Mouse (Mus musculus) embryo, embryonic 11 days (tissue): Measurements from ENCODE around the gene Lipc.

Source experiments
- DNase-seq: peaks from one replicate; pipeline ENCODE4 v3.0.0-alpha.2; 2015

Gene Lipc

DNA sequence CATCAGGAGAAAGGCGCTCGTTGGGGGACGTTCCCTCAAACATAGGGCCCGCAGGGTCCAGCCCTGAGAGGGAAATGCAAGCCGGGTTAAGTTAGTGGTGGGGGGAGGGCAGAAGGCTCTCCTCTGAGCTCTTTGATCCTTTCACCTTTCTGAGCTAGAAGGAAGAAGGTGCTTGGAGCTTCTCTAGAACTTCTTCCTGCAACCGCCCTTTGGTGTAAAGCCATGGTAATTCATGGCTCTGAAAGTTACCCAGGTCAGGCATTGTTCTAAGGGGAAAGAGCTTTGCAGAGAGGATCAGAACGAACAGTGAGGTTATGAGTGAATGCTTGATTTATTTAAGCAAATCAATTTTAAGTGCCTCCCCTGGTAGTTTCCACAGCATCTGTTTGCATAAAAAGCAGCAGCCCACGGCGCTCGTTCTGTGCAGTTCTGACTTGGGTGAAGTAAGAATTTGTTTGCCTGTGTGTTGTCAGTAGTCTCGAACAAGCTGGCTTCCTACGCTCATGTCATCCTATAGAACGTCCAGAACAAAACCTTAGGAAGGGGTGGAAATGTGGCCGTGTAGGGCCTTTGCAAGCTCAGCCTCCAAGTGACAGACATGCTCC, 135.2 kb downstream of the Lipc start:
- no peak for DNase-seq

DNA sequence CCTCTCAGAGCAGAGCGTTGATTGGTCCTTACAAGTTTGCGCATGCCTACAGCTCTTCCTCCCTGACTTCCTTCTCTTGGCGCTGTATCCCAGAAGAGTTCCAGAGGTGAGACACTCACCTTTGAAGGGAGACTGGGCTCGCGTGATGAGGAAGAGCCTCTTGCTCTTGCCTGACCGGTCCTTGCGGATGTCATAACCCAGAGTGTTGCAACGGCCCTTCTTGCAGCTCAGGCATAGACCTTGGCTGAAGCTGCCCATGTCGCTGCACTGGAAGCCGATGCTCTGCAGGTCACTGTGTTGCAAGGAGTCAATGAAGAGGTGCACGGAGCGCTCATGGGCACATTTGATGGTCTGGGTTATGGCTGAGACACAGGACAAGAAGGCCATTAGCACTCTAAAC, 139.5 kb downstream of the Lipc start:
- no peak for DNase-seq

DNA sequence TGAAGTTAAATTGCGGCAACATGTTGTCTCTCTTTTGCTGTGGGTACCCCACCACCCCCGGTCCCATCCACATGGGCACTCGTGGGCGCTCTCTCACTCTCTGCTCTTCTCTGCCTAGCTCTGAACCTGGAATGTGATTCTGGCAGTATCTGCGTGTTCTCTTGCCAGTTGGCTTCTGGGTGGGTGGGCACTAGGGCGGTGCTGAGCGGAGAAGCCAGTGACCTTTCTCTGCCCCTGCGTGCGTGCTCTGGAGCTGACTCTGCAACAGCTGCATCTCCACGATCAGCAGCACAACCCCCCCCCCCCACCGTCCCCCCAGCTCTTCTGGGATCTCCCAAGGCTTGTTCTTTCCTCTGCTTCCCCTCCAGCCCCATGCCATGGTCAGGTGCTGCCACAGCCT, 144.3 kb downstream of the Lipc start:
- no peak for DNase-seq

DNA sequence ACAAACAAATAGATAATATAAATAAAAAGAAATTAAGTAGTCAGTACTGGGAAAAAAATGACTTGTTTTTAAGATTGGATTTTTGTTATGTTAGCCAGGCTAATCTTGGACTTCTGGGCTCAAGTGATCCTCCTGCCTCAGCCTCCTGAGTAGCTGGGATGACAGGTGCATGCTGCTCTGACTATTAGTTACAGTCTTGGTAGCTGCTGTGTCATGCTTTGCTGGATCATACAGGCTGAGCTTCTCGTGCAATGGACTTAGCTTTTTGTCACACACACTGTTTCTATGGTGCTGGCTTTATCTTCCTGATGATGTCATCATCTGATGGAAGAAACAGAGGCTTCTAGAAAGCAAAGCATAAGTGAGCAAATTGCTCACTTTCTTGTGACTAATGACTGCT, 146.0 kb downstream of the Lipc start:
- no peak for DNase-seq

DNA sequence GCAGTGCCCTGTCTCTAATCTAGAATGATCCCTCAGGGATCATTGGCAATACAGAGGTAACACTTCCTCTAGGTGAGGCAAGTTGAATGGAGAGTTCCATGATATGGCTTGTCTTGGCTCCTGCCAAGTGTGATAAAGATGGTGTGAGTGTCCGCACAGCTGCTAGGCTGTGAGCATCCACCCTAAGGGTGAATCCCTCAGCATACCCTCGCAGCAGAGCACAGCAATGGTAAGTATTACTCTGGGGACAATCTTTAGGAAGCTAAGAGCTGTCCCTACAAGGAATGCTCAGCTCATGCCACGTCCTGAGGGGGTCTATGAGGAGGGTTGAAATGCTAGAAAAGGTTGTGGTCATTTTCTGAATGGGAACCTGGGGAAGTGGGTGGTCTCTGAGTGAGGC, 149.2 kb downstream of the Lipc start:
- no peak for DNase-seq

DNA sequence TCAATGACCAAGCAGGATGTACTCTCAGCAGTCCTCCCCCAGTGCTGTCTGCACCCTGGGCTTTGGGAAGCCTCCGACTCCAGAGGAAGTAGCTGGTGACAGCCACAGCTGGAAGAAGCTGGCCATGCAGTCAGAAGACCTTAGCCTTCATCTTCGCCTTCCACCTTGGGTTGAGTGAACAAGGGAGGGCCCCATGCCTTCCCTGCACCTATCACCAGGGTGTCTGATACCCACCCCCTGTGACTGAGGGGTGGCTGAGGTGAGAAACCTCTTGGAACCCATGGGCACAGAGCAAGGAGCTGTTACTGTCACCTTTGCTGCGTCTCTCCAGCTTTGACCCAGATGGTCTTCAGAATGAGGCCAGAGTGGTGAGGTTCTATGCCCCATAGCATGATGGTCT, 150.3 kb downstream of the Lipc start:
- DNase-seq: no peak

DNA sequence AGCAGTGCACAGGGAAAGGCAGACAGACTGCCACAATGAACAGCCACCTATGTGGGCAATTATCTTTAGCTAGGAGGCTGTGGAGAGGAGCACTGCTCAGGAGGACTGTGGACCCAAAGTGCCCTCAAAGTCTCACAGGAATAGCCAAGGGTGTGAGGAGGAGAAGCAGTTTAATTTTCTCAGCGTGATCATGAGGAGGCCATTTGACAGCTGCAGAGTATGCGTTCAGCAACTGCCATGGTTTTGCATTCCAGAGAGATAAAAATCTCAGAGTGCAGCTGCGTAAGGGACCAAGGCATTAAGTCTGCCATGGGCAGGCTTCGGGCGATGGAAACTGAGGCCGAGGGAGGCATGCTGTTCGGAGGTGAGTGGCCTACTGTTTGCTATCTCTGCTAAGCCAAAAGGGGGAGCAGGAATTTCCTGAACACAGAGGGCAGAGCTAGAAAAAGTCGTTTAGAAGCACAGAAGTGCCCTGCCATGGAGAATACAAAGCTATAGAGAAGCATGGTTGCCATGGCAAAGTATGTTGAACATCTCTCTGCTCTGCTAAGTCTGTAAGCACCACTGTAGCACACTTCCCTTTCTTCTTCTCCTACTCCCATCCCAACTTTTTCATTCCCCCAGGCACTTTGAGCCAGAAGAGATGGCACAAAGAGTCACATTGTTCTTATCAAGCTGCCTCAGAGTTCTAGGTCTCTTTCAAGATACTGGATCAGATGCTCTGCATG, 151.3 kb downstream of the Lipc start:
- DNase-seq: no peak

DNA sequence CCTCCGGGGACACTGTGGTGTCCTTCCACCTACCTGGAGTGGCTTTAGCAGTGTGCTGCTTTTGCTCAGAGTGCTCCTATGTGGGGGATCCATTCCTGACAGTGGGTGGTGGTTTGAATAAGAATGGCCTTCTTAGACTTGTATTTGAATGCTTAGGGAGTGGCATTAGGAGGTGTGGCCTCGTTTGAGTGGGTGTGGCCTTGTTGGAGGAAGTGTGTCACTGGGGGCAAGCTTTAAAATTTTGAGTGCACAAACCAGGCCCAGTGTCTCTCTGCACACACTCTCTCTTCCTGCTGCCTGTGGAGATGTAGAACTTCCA, 156.6 kb downstream of the Lipc start:
- no peak for DNase-seq

DNA sequence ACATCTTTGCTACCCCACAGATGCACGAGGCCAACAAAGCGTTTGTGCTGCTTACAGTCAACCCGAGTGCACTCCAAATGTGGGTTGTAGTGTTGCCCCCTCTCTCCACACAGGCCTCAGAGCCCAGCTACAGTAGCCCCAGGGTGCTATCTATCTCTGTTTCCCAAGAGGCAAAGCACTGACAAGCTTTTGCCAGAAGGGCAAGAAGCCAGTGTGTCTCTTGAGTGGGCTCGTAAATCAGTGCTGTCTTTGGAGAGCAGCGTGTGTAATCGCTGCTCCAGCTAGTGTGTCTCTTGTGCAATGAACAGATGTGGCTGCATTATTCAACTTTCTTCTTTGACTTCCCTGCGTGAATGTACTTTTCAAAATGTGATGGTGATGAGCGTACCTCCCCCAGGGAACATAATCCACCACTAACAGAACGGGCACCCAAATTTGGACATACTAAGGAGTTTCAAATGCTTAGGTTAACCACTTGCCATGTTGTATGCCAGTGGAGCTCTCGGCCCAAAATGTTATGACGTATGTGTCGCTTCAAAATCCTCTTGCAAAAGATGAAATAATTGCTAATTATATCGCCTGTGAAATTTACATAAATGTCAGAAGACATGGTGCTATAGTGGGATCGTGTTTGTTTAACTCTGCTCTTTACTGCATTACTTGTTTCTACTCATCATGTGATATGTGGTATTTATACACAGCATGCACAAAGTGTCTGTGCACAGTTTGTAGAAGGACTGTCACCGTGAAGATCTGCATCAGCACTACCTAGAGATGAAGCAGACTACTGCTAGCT, 157.2 kb downstream of the Lipc start:
- DNase-seq: no peak

DNA sequence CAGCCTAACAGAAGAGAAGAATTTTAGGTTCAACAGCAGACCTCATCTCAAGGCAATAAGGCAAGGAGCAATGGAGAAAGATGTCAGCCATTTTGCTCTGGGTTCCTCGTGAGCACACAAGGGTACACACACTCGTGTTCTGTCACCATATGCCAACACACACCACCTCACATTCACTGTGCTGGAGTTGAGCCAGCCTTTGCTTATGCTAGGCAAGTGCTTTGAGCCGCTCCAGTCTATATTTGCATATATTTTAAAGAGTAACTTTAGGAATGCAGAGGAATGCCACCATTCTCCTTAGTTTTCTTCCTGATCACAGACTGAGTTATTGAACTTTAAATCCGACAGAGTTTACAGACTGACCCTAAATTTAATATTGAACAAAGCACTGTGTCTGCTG, 161.4 kb downstream of the Lipc start:
- no peak for DNase-seq

DNA sequence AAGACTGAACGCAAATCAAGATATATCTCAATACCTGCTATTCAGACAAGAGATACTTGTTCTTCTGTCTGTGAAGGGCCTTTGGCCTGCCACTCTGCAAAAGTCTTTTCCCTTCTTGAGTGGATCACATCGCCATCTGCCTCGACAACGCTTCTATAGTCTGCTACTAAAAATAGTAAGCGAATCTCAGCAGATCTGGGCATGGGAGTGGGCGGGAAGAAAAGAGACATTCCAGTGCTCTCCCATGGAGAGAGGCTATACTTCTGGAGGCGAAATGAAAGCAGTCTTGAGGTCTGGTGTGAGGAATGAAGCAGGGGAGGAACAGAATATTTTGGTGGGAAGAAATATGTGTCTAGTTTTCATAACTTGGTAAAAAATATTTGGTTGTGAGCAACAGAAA, 163.3 kb downstream of the Lipc start:
- DNase-seq: no peak

DNA sequence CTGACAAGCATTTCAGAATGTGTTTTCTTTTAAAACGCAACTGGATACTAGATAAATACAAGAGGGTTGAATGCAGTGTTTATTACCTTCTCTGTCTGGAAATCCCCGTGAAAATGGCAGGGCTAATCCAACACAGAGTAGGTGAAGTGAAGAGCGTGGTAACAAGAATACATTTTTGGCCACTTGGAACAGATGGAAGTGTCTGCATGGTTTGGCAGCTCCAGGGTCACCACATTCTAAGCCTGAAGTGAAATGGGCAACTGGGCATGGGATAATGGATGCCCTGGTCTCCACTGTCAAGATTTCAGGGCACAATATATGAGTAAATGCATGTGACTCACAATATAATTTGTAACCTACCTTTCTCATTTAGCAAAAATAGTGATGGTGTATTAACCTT, 169.8 kb downstream of the Lipc start:
- DNase-seq: no peak

DNA sequence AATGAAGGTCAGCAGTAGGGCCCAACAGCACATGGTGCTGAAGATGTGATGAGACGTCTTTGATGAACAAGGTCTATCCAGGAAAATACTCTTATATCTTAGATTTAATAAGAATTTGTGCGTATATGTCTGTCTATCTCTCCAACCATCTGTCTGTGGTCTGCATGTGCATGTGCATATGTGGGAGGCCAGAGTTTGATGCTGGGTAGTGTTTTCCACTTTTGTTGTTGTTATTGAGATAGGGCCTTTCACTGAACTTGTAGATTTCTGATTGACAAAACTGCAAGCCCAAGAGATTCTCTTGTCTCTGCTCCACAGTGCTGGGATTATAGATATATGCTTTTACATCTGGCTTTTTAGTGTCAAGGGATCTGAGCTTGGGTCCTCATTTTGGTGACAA, 176.5 kb downstream of the Lipc start:
- DNase-seq: no peak

DNA sequence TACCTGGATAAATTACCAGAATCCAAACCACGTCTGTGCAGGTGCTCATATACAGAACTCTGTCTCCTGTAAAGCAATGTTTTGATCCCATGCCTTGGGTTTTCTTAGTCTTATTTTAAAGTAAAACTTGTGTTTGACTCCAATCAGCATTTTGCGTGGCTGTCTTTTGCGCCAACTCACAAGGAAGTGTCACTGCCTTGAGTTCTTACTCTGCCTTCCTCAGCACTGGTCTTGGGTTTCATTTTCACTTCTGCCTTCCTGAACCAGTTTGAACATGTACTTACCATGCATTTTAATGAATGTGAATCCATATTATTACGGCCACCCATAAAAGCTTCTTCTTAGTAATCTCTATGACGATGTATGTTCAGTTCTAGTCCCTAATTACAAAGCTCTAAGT, 191.1 kb downstream of the Lipc start:
- no peak for DNase-seq

DNA sequence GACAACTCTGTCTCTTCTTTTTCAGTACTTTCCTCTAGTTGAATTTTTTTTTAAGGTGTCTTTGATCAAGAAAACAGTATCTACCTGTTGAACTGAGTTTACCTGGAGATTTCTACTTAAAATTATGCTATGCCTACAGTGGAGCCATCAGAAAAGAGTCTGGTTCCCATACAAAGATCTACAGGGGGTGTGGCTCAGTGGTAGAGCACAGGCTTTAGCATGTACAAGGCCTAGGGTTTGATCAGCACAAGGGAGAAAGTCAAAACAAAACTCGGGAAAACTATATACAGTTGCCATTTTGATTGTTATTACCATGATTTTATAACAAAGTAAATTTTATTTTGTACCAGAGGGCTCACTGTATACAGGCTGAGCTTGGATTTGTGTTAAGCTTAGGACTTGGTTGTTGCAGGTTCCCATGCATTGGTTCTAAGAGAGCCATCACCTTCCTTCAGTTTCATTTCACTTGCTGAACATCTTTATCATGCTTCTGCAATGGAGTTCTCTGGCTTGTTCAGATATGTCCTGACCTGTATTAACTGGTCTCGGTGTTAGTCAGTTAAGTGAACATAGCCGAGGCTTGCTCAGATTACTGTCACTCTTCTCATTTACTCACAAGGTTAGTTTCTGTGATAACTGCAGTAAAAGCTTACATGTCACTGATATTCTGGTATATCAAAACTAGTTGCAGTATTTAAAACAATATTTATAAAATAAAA, 200.4 kb downstream of the Lipc start:
- no peak for DNase-seq
